Mouse (Mus musculus) G1E (cell line): Measurements from ENCODE around the gene Tmem88. TPM values are rescaled to one million over a fixed set of nuclear protein-coding genes. Genes with fewer than 3 reads are reported as not detected.
"Not testable (repeated sequence)": the region's sequence is repeated elsewhere in the genome, so short reads cannot be mapped to it uniquely, and the experiment has no call there.

Source experiments
- ATAC-seq: 2 replicates; pipeline ENCODE4 v1.8.0; 2016; ENCODE audit warnings: mild to moderate bottlenecking; ENCODE audit not compliant: insufficient number of reproducible peaks, poor library complexity, low FRiP score, severe bottlenecking; ENCODE audit errors: extremely low read depth
- DNase-seq: peaks from one replicate; pipeline ENCODE4 v3.0.0; 2012; ENCODE audit warnings: low spot score
- H3K27me3 ChIP-seq: 2 replicates; pipeline ENCODE4 v1.6.1; 2012; ENCODE audit warnings: mild to moderate bottlenecking, low read length, inconsistent platforms; ENCODE audit not compliant: insufficient read depth
- H3K36me3 ChIP-seq: replicated peaks from 2 replicates; pipeline ENCODE3; 2012; ENCODE audit warnings: mild to moderate bottlenecking, inconsistent platforms
- H3K4me1 ChIP-seq: 2 replicates; pipeline ENCODE4 v1.6.1; 2012; ENCODE audit warnings: low read depth, low read length, inconsistent platforms, mixed read lengths; ENCODE audit not compliant: insufficient read depth
- H3K4me3 ChIP-seq: 2 replicates; pipeline ENCODE4 v1.5.1; 2012; ENCODE audit warnings: low read depth, mild to moderate bottlenecking, inconsistent platforms, low read length, moderate library complexity, mixed read lengths
- H3K9me3 ChIP-seq: replicated peaks from 2 replicates; pipeline ENCODE4 v1.6.1; 2012; ENCODE audit warnings: inconsistent platforms
- CTCF ChIP-seq: IDR thresholded peaks from 2 replicates; pipeline ENCODE4 v1.5.1; 2012; ENCODE audit warnings: low read depth, low read length, inconsistent platforms, mixed read lengths
- GATA1 ChIP-seq: IDR thresholded peaks from 2 replicates; pipeline ENCODE4 v1.6.1; 2012; ENCODE audit warnings: borderline replicate concordance, low read length, inconsistent platforms, mixed read lengths
- GATA2 ChIP-seq: IDR thresholded peaks from 2 replicates; pipeline ENCODE4 v1.6.1; 2012; ENCODE audit warnings: low read depth, low read length, inconsistent platforms, borderline replicate concordance
- POLR2AphosphoS5 ChIP-seq: IDR thresholded peaks from 2 replicates; pipeline ENCODE4 v1.6.1; 2012; ENCODE audit warnings: low read depth, low read length, inconsistent platforms; ENCODE audit not compliant: insufficient replicate concordance
- TAL1 ChIP-seq: conservative IDR thresholded peaks from 2 replicates; pipeline ENCODE4 v1.6.1; 2012; ENCODE audit warnings: low read depth, low read length, inconsistent platforms, mixed read lengths
- polyA plus RNA-seq: library from polyadenylated mRNA; stranded (reverse); fragments of >175 nt; gene quantifications from 2 replicates; pipeline ENCODE4 v1.2.3, GENCODE M21; 2012
- total RNA-seq, 2 experiments: library from RNA; stranded (forward) in 1 of 2; stranded (reverse) in 1 of 2; fragments of 200-1000 nt in 1 of 2; fragments of >200 nt in 1 of 2; fragmentation: Nextera tagmentation in 1 of 2; gene quantifications; 2 replicates each; pipeline ENCODE4 v1.2.3; 2014 to 2017

Tmem88 gene
- total and polyA plus RNA-seq, 3 experiments: 0.93 to 2.6 (median 2.2) TPM

- Histone ChIP-seq H3K27me3 (no peaks in the 10 kb centered on the region), H3K4me1 (peaks cover 49% of the 10 kb centered on the region), H3K4me3 (peak overlapping the region; percentile 81), H3K36me3 (peaks cover 54% of the 10 kb centered on the region), H3K9me3 (peaks cover 8% of the 10 kb centered on the region)
- DNase-seq (no peak), ATAC-seq (no peak)
- TF ChIP-seq GATA2 (no peak), POLR2AphosphoS5 (no peak), CTCF (no peak), TAL1 (no peak), GATA1 (no peak)
These were observed 1.3 kb downstream of the Tmem88 start for GRCm38 (mm10) chr11:69396772-69397171.

GRCm38 (mm10) chr11:69395634-69396373 lies 2.2 kb downstream of the Tmem88 start:
- H3K4me3 ChIP-seq: peak overlapping the region; percentile 81
- TF ChIP-seq POLR2AphosphoS5: peak; percentile 80; the same call in 1 of the 2 replicates
- no peak for TF ChIP-seq GATA2
- peaks cover 44% of the 10 kb centered on the region for H3K36me3 ChIP-seq
- H3K9me3 ChIP-seq: peaks cover 3% of the 10 kb centered on the region
- H3K27me3 ChIP-seq: no peaks in the 10 kb centered on the region
- ATAC-seq (peak; percentile 74), DNase-seq (peak; percentile 82)
- H3K4me1 ChIP-seq: peaks cover 39% of the 10 kb centered on the region

GRCm38 (mm10) chr11:69395235-69395633 lies 2.8 kb downstream of the Tmem88 start, which contains the start of the genes Naa38 and Cyb5d1:
Gene Naa38, plus strand, starts transcription at chr11:69395487.
Gene Cyb5d1, minus strand, starts transcription at chr11:69395631.
- Histone ChIP-seq H3K4me1 (peaks cover 37% of the 10 kb centered on the region), H3K4me3 (peak within 1 kb of the TSS; percentile 81), H3K36me3 (peaks cover 41% of the 10 kb centered on the region)
- not testable (repeated sequence) for H3K9me3 ChIP-seq, H3K27me3 ChIP-seq, DNase-seq
- ATAC-seq: peak; percentile 73

GRCm38 (mm10) chr11:69394591-69395167 lies 3.4 kb downstream of the Tmem88 start:
- not testable (repeated sequence) for H3K27me3 ChIP-seq, H3K9me3 ChIP-seq, ATAC-seq, DNase-seq
- peaks cover 36% of the 10 kb centered on the region for H3K4me1 ChIP-seq
- H3K36me3 ChIP-seq: peaks cover 38% of the 10 kb centered on the region
- H3K4me3 ChIP-seq: peak overlapping the region; percentile 81

- Histone ChIP-seq H3K4me3 (no peak overlapping the region), H3K9me3 (no peaks in the 10 kb centered on the region), H3K36me3 (peaks cover 16% of the 10 kb centered on the region), H3K27me3 (no peaks in the 10 kb centered on the region), H3K4me1 (peaks cover 15% of the 10 kb centered on the region)
- DNase-seq (no peak), ATAC-seq (no peak)
- TF ChIP-seq GATA2 (no peak), GATA1 (no peak), TAL1 (no peak), CTCF (no peak), POLR2AphosphoS5 (no peak)
These were observed 7.5 kb downstream of the Tmem88 start for GRCm38 (mm10) chr11:69390400-69391034.

- DNase-seq: no peak
- Histone ChIP-seq H3K36me3 (peaks cover 16% of the 10 kb centered on the region), H3K9me3 (no peaks in the 10 kb centered on the region), H3K4me1 (peaks cover 15% of the 10 kb centered on the region), H3K4me3 (no peak overlapping the region), H3K27me3 (no peaks in the 10 kb centered on the region)
- TF ChIP-seq POLR2AphosphoS5 (no peak), GATA1 (no peak), GATA2 (no peak), TAL1 (no peak), CTCF (no peak)
- no peak for ATAC-seq
These were observed 8.3 kb downstream of the Tmem88 start for GRCm38 (mm10) chr11:69389531-69390399.
